Mouse (Mus musculus) thymus, adult 2 months (tissue): ENCODE data around the gene Smyd1. TPM values are rescaled to one million over a fixed set of nuclear protein-coding genes. Genes with fewer than 3 reads are reported as not detected.
"Not testable (repeated sequence)": the region's sequence is repeated elsewhere in the genome, so short reads cannot be mapped to it uniquely, and the experiment has no call there.

Experiments
- DNase-seq: peaks from one replicate; pipeline ENCODE4 v3.0.0; 2021
- H3K27ac ChIP-seq: fragments of 200-500 bp; 2 replicates; pipeline ENCODE4 v1.5.1; 2012; ENCODE audit warnings: low read length, control low read depth; ENCODE audit not compliant: control insufficient read depth, insufficient read depth
- H3K27me3 ChIP-seq: fragments of 200-500 bp; 2 replicates; pipeline ENCODE4 v1.6.1; 2012; ENCODE audit warnings: mild to moderate bottlenecking, low read length, moderate library complexity, mixed read lengths; ENCODE audit not compliant: control insufficient read depth, insufficient read depth
- H3K36me3 ChIP-seq: fragments of 200-500 bp; 2 replicates; pipeline ENCODE4 v1.6.1; 2012; ENCODE audit warnings: mild to moderate bottlenecking, low read length, moderate library complexity; ENCODE audit not compliant: control insufficient read depth, insufficient read depth
- H3K4me1 ChIP-seq: fragments of 200-500 bp; replicated peaks from 2 replicates; pipeline ENCODE4 v1.6.1; 2012; ENCODE audit warnings: low read length; ENCODE audit not compliant: control insufficient read depth, insufficient read depth
- H3K4me3 ChIP-seq: fragments of 200-500 bp; 2 replicates; pipeline ENCODE4 v1.5.1; 2012; ENCODE audit warnings: mild to moderate bottlenecking, low read length, control low read depth, moderate library complexity; ENCODE audit not compliant: control insufficient read depth, insufficient read depth
- CTCF ChIP-seq: fragments of 200-500 bp; IDR thresholded peaks from 2 replicates; pipeline ENCODE4 v1.5.1; 2012; ENCODE audit warnings: mild to moderate bottlenecking, control low read depth, low read length, moderate library complexity, borderline replicate concordance; ENCODE audit not compliant: control insufficient read depth, poor library complexity, insufficient read depth; ENCODE audit errors: extremely low read depth
- POLR2A ChIP-seq: fragments of 200-500 bp; IDR thresholded peaks from 2 replicates; pipeline ENCODE4 v1.6.1; 2012; ENCODE audit warnings: mild to moderate bottlenecking, low read length, control low read depth, moderate library complexity; ENCODE audit not compliant: control insufficient read depth, poor library complexity, insufficient read depth; ENCODE audit errors: extremely low read depth
- WGBS: fragments of 180-500 bp; shearing (Covaris S2); methylation state at CpG from one replicate; pipeline ENCODE4 v1.1.7; 2018; 5-methylcytosine and 5-hydroxymethylcytosine counted together
- polyA plus RNA-seq: library from polyadenylated mRNA; depleted of rRNA; stranded (reverse); fragments of >200 nt; gene quantifications from 2 replicates; pipeline ENCODE4 v1.2.3, GENCODE M21; 2012

Gene Smyd1
- polyA plus RNA-seq, 1 experiment: 15.1 TPM

- TF ChIP-seq CTCF: no peak
- H3K27ac ChIP-seq: no peak overlapping the region
- no peak for DNase-seq
- 90% methylated on average over 1 of the region's 1 CpGs for WGBS
- peaks cover 15% of the 10 kb centered on the region for H3K4me1 ChIP-seq
- no peaks in the 10 kb centered on the region for H3K27me3 ChIP-seq
- no peaks in the 10 kb centered on the region for H3K36me3 ChIP-seq
- no peak overlapping the region for H3K4me3 ChIP-seq
Measured at GRCm38 (mm10) chr6:71274621-71275020, 47.4 kb downstream of the Smyd1 start.

- WGBS: 97% methylated on average over 1 of the region's 1 CpGs
- Histone ChIP-seq H3K36me3 (no peaks in the 10 kb centered on the region), H3K4me1 (peaks cover 15% of the 10 kb centered on the region), H3K27me3 (no peaks in the 10 kb centered on the region), H3K4me3 (no peak overlapping the region), H3K27ac (no peak overlapping the region)
- TF ChIP-seq POLR2A (no peak), CTCF (no peak)
- DNase-seq: no peak
Measured at GRCm38 (mm10) chr6:71273715-71274114, 48.3 kb downstream of the Smyd1 start.

DNA sequence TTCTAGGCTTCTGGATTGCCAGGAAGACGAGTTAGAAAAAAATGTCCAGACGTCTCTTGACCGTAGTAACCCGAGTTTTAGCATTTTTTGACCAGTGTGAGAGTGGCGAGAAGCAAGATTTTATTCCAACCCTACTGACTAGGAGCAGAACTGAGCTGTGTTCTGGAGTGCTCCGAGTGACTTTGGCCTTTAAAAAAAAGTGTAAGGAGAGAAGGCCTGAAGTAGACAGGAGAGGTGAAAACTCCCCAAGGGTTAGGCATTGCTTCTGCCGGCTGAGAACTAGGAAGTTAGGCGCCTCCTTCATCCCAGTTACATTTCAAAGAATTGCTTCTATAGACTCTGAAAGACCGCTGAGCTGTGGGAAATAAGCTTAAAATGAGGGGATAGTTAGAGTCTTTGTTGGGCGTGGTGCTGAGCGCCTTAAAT lies 49.7 kb downstream of the Smyd1 start:
- peak overlapping the region; percentile 84 for H3K27ac ChIP-seq
- H3K4me1 ChIP-seq: peaks cover 15% of the 10 kb centered on the region
- H3K4me3 ChIP-seq: peak overlapping the region; percentile 100
- H3K36me3 ChIP-seq: no peaks in the 10 kb centered on the region
- H3K27me3 ChIP-seq: no peaks in the 10 kb centered on the region
- TF ChIP-seq CTCF (no peak), POLR2A (no peak)
- peak; percentile 15 for DNase-seq
- WGBS: 2% methylated on average over 11 of the region's 11 CpGs

DNA sequence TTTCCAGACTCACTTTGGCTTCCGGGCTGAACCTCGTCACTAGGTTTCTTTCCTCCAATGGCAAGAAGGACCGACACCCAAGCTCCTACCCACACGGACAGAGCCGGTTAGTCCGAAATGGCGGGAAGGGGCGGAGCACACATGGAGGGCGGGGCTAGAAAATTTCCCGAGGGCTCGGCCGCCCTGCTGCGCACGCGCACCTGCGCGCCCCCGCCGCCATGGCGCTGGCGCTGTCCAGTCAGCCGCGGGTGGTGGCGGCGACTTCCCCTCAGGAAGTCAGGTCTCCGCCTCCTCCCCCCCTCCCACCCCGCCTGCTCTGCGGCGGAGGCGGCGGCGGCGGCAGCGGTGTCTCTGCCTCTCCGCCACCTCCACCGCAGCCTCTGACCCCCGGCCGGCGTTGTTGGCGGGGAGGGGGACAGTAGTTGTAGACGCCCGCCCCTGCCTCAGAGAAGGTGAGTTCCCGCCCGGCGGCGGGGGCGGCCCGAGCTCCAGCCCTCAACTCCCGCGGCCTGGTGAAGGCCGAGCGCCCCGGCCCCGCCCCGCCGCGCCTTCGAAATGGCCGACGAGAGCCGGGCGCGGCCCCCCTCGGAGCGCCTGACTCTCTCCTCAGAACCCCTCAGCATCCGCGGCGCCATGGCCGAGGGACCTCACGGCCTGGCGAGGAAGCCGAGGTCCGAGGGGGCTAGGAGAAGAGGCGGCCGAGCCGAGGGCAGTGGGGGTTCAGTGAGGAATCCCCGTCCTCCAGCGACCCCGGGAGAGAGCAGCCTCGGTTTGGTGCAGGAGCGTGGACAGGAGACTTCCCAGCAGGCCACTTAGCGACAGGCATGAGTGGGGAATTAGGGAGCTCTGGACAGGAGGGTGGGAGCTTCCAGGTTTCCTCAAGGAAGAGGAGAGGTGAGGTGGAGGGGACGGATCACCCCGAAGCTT lies 50.4 kb downstream of the Smyd1 start, which contains the start of gene Krcc1:
Krcc1 (plus strand) TSS at position 289 of the 927 bp plus-strand sequence.
- no peaks in the 10 kb centered on the region for H3K36me3 ChIP-seq
- H3K27ac ChIP-seq: peak within 1 kb of the TSS; percentile 84
- peak; percentile 96 for DNase-seq
- peak within 1 kb of the TSS; percentile 100 for H3K4me3 ChIP-seq
- peaks cover 15% of the 10 kb centered on the region for H3K4me1 ChIP-seq
- peak; percentile 88 for TF ChIP-seq POLR2A
- peak; percentile 44; the same call in 1 of the 2 replicates for TF ChIP-seq CTCF
- under 1% methylated on average over 82 of the region's 84 CpGs for WGBS
- no peaks in the 10 kb centered on the region for H3K27me3 ChIP-seq

DNA sequence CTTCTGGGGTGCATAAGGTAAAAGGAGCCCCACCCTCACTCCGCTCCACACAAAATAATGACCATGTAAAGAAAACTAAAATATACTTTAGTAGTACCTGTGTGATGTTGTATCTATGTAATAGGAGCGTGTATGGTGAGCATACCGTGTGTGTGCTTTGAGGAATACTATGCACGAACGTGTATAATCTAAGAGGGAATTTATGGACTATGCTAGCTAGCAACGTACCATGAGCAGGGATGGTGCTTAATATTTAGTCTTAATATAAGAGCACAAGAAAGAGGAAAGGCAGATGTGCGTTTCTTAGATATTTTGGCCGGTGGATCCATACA lies 51.0 kb downstream of the Smyd1 start:
- 3% methylated on average over 8 of the region's 8 CpGs for WGBS
- TF ChIP-seq POLR2A (no peak), CTCF (no peak)
- no peak for DNase-seq

DNA sequence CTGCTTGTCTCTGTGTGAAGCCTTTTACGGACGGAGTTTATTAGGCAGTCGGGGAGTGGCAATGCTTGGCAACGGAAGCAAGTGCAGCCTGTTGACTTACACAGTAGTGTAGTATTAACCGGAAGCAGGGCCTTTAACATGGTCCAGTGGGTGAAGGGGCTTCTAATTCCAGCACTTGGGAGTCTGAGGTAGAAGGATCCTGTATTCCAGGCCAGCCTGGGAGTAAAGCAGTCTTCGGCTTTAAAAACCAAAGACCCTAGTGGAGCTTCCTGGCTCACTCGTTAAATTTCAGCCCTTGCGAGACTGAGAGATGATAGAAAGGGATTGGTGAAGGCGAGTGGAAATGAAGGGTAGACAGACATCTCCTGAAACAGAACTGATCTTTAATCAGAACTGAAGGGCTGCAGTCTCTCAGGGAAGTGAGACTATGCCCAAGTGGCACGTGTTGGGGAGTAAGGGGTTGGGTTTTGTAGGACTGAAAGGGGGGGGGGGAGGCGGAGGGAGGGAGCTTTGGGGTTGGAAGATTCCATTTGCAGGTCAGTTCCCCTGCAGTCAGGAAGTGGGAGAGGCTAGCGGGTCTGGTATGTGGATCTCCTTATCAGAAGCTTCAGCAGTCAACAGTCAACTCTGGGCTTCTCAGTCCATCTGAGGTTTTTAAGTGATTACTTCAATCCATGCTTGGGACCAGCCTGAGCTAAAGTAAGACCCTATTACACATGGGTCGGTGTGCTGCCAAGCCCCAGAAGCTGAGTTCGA lies 51.6 kb downstream of the Smyd1 start:
- TF ChIP-seq CTCF: no peak
- TF ChIP-seq POLR2A: no peak
- 46% methylated on average over 13 of the region's 14 CpGs for WGBS
- peak; percentile 19 for DNase-seq

More for the DNA sequence above, 51.0 kb downstream of the Smyd1 start:
- Histone ChIP-seq H3K4me1 (peaks cover 15% of the 10 kb centered on the region), H3K27me3 (no peaks in the 10 kb centered on the region), H3K4me3 (peak overlapping the region; percentile 36), H3K27ac (peak overlapping the region; percentile 46), H3K36me3 (no peaks in the 10 kb centered on the region)

GRCm38 (mm10) chr6:71269686-71270050 lies 52.4 kb downstream of the Smyd1 start:
- DNase-seq, H3K27me3 ChIP-seq, H3K27ac ChIP-seq, H3K36me3 ChIP-seq, H3K4me3 ChIP-seq: not testable (repeated sequence)
- H3K4me1 ChIP-seq: peaks cover 15% of the 10 kb centered on the region
- WGBS: 95% methylated on average over 6 of the region's 6 CpGs

More for the DNA sequence above, 51.6 kb downstream of the Smyd1 start:
- peak overlapping the region; percentile 46 for H3K27ac ChIP-seq
- peaks cover 15% of the 10 kb centered on the region for H3K4me1 ChIP-seq
- no peak overlapping the region; the same call in 1 of the 2 replicates for H3K4me3 ChIP-seq
- no peaks in the 10 kb centered on the region for H3K36me3 ChIP-seq
- no peaks in the 10 kb centered on the region for H3K27me3 ChIP-seq
